Mouse (Mus musculus): ENCODE results near the gene Phlda2. TPM values are rescaled to one million over a fixed set of nuclear protein-coding genes. Genes with fewer than 3 reads are reported as not detected.

Gene Phlda2
- total RNA-seq, 2 experiments from 2014 or later: not detected

DNA sequence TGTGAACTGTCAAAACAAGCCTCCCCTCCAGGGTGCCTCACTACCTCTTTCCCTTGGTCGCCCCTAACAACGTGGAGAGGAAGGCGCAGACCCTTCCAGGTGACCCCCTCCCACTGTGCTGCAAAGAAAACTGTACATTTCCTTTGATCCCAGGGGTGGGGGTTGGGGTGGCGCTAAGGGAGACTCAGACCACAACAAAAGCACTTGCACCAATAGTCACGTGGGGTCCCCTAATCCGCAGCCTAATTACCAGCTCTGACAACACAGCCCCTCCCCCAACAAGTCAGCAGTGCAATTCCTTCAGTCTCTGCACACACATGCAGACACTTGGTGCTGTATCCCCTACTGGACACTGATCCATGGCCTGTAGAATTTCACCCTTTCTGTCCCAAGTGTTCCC is 35.2 kb downstream of the Phlda2 start:
- Histone ChIP-seq H3K4me3 (no peak overlapping the region), H3K27ac (no peak overlapping the region)
- intact Hi-C loops (cut with DNase I): loop anchor here (5.0 to 10.0 kb wide), 3 partner anchors 233 to 463 kb away; partner anchors contain the start of genes Trpm5 and Tspan32
- DNase-seq: no peak
- TF ChIP-seq CTCF (IDR thresholded peaks at IDR 0.05): no peak

DNA sequence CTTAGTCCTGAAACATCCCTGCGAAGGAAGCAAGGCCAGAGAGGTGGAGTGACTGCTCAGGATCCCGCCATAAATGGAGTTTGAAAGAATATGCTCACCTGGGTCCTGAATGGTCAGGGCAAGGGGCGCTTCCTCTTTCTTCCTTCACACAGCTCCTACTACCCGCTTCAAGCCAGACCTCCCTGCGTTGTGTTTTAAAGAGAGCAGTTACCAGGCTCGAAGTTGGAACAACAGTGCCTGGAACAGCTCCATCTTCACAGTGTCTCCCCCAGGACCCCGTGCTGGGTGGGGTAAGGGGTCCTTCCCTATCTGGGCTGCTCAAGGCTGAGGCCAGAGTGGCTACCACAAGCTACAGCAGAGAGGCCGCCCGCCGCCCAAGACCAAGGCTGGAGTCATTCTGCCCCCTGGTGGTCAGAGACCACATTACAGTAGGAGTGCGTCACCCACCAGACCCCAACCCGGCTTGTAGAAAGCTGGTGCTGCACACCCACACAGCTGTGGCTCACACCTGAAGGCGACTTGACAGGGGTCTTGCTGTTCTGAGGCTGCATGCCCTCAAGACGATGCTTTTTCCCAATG is 36.8 kb downstream of the Phlda2 start:
- intact Hi-C loops (cut with DNase I): loop anchor here (1.0 to 10.0 kb wide), 4 partner anchors 231 to 461 kb away; partner anchors contain the start of genes Trpm5 and Tspan32
- H3K27ac ChIP-seq: no peak overlapping the region
- peak; percentile 98; the same call in 1 of the 2 replicates for TF ChIP-seq CTCF (IDR thresholded peaks at IDR 0.05)

DNA sequence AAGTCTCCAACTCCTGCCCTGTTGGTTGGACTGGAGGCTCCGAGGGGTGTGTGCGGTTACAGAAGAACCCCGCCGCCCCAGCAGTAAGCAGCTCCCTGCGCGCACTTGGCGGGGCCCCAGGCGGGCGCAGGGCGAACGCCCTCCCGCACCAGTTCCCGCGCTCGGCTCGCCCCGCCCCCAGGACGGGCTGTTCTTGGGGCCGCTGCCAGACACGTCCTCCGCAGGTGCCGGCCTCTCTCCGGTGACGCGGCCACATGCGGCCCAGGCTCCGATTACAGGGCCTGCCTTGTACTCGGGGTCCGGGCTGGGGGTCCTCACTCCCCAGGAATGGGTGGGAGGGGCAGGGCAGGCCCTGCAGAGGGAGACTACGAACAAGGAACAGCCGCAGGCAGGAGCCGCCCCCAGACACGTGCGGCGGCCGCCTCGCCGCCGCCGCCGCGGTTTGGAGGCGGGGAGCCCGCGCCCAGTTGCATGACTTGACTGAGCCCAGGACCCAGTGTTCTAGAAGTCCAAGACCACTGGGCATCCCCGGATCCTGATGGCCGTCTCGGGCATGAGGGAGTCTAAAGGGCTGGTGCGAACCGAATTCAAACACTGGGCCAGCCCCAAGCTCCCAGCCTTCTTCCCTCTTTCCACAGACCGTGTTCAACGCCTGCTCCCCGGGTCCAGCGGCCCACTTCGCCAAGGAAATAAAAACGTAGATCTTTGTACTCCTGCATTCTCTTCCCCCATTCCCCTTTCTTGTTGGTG is 38.0 kb downstream of the Phlda2 start:
- Histone ChIP-seq H3K27ac (no peak overlapping the region), H3K4me3 (peak overlapping the region; percentile 67)
- peak; percentile 61 for DNase-seq
- intact Hi-C loops (cut with DNase I): loop anchor here (5.0 to 10.0 kb wide), 6 partner anchors 58 to 460 kb away; partner anchors contain the start of genes Trpm5 and Tspan32
- no peak for TF ChIP-seq CTCF (IDR thresholded peaks at IDR 0.05)

More for the DNA sequence above, 36.8 kb downstream of the Phlda2 start:
- no peak overlapping the region for H3K4me3 ChIP-seq
- DNase-seq: peak; percentile 85

DNA sequence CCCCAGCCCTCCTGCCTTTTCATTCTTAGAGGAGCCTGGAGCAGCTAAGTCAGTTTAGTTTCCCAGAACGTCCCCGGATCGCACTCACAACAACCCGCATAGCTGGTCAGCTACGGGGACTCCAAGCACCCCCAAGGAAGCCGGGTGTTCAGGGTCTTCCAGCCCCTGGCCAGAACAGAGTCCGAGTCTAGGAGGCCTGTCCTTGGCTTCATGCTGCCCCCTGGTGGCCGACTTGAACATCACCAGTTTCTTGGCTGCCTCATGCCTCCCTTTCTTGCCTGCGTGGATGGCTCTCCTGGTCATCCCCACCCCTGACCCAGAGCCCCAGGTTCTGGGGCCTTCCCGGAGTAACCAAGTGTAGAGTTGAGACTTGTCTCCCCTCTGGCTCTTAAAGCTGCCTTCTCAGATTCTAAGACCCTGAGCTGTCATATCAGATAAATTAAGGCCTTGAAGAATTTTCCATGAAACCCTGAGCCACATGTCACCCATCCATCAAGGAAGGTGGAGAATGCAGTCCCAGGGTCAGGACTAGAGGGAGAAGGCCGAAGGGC is 39.0 kb downstream of the Phlda2 start:
- peak; percentile 87 for DNase-seq
- peak; percentile 98 for TF ChIP-seq CTCF (IDR thresholded peaks at IDR 0.05)
- H3K27ac ChIP-seq: no peak overlapping the region
- intact Hi-C loops (cut with DNase I): loop anchor here (5.0 to 10.0 kb wide), 5 partner anchors 57 to 459 kb away; partner anchors contain the start of gene Tspan32
- H3K4me3 ChIP-seq: peak overlapping the region; percentile 1; the same call in 1 of the 2 replicates

DNA sequence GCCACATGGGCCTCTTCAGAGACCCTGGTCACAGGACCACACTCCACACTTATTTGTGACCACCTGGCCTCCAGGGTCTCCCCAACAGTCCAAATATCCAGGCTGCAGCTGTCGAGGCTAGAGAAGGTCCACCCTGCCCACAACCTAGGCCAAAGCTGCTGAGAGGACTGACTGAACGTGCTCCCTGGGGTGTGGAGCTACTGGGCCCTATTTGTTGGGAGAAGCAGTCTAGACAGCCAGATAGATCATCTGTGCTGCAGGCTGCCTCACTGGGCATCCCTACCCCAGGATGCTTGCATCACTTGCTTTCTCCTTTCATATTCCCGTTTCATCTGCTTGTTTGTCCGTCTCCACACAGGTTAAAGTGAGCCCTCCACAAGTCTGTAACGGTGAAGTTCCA is 40.4 kb downstream of the Phlda2 start:
- intact Hi-C loops (cut with DNase I): loop anchor here (5.0 to 10.0 kb wide), 5 partner anchors 55 to 458 kb away; partner anchors contain the start of gene Tspan32
- no peak for TF ChIP-seq CTCF (IDR thresholded peaks at IDR 0.05)
- DNase-seq: no peak
- H3K4me3 ChIP-seq: no peak overlapping the region
- no peak overlapping the region for H3K27ac ChIP-seq

DNA sequence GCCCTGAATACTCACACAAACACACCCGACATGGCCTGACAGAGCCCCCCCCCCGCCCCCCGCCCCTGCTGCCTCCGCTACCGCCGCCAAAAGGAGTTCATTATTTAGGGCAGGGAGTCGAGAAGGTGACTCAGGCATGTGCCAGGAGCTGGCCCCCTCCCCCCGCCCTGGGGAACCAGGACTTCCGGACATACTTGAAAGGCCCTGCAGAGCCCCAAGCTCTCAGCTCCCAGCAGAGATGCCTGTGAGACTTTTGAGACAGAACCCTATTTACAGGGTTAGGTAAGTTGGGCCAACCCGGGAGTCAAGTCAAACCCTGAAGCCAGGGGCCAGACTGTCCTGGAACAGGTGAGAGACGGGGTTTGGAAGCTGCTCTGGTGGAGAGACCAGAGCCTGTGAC is 41.0 kb downstream of the Phlda2 start:
- TF ChIP-seq CTCF (IDR thresholded peaks at IDR 0.05): no peak
- H3K4me3 ChIP-seq: no peak overlapping the region
- intact Hi-C loops (cut with DNase I): loop anchor here (5.0 to 10.0 kb wide), 5 partner anchors 55 to 457 kb away; partner anchors contain the start of gene Tspan32
- no peak for DNase-seq
- no peak overlapping the region for H3K27ac ChIP-seq

DNA sequence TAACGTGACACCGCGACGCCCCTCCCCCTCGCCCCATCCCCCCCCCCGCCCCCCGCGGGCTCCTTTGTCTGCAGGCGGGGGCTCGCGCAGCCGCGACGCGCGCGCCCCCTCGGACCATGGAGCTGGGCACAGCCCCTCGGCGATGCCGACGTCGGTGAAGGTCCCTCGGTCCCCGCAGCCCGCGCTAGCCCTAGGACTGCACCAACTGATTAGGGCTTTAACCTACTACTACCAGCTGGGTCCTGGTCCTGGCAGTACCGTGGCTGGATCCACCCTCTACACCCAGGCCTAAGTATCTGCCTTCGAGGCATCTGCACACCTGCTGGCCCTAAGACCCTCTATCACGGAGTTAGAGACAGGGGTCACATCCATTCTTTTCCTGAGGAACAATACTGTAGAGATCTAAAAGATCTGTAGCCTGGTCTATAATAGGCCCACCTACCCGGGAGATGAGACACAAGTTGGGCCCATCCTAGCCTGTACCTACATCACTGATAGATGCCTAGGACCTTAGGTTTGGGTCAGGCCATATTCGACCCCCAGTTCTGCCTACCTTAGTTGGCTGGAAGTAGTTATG is 41.6 kb downstream of the Phlda2 start:
- no peak for TF ChIP-seq CTCF (IDR thresholded peaks at IDR 0.05)
- intact Hi-C loops (cut with DNase I): loop anchor here (5.0 to 10.0 kb wide), 5 partner anchors 54 to 457 kb away; partner anchors contain the start of gene Tspan32
- peak overlapping the region; percentile 59 for H3K27ac ChIP-seq
- no peak for DNase-seq
- H3K4me3 ChIP-seq: peak overlapping the region; percentile 81

DNA sequence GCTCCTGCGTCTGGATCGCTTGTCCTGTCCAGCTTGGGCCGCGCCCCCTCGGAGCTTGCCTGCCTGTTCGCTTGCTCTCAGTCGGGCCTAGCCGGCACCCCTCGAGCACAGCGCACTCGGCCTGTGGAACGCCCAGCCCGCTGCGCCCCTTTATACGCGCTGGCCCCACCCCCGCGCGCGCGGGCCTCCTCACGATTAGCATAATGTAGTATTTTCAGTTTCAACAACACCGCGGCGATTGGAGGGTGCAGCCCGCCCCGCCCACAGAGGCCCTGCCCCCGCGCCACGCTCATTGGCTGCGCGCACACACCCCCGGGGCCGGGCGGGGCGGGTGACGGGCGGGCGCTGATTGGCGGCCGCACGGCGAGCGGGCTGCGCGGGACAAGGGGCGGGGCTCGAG is 42.1 kb downstream of the Phlda2 start, which contains the start of gene Cdkn1c:
Gene Cdkn1c (minus strand): TSS at position 177 of the 400 bp plus-strand sequence.
- TF ChIP-seq CTCF (IDR thresholded peaks at IDR 0.05): no peak
- H3K27ac ChIP-seq: peak within 1 kb of the TSS; percentile 82
- DNase-seq: peak; percentile 94
- H3K4me3 ChIP-seq: peak within 1 kb of the TSS; percentile 81
- intact Hi-C loops (cut with DNase I): loop anchor here (5.0 to 10.0 kb wide), 5 partner anchors 54 to 456 kb away; partner anchors contain the start of gene Tspan32

DNA sequence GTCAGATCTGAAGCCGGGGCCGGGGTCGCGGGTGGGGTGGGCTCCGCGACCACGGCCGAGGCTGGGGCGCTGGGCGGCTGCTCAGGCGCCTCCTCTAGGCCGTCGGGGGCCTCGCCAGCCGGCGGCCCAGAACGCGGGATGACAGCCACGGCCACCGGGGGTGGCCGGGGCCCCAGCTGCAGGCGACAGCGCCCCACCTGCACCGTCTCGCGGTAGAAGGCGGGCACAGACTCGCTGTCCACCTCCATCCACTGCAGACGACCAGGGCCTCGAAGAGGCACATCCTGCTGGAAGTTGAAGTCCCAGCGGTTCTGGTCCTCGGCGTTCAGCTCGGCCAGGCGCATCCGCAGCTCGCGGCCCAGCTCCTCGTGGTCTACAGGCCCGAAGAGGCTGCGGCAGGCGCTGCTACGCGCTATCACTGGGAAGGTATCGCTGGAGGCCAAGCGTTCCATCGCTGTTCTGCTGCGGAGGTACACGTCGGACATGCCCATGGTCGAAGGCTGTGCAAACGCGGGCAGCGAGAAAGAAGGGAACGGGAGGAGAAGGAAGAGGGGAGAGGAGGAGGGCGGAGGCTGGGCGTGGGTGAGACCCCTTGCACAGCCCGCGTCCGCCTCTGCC is 42.6 kb downstream of the Phlda2 start:
- Histone ChIP-seq H3K27ac (peak overlapping the region; percentile 82), H3K4me3 (peak overlapping the region; percentile 81)
- intact Hi-C loops (cut with DNase I): loop anchor here (5.0 to 10.0 kb wide), 5 partner anchors 53 to 456 kb away; partner anchors contain the start of gene Tspan32
- DNase-seq: no peak
- no peak; the same call in 1 of the 2 replicates for TF ChIP-seq CTCF (IDR thresholded peaks at IDR 0.05)

DNA sequence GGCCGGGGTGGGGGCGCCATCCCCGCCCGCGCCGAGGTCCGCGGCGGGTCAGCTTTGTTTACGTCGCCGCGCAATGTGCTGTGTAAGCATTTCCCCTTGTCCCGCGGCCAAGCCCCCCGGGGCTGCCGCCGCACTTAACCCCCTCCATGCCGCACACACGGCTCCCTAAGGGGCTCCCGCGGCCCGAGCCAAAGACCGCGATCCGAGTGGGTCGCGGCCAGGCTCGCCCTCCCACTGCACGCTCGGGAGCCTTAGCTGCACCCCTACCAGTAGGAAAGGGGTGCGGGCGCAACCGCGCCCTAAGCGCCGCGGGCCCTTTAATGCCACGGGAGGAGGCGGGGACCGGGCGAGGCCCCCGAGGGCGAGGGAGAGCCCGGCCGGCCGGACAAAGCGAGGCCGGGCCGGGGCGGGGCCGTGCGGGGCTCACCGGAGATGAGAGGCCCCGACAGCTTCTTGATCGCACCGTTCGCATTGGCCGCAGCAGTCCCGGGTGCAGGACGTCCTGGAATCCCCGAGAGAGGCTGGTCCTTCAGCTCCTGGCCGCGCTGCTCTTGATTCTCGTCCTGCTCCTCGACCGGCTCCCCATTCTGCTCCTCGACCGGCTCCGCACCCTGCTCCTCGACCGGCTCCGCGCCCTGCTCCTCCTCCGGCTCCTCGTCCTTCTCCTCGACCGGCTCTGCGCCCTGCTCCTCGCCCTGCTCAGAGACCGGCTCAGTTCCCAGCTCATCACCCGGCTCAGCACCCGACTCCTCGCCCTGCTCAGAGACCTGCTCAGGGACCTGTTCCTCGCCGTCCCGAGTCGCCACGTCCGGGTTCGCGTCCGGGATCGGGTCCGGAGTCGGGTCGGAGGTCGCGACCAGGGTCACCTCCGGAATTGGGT is 43.4 kb downstream of the Phlda2 start:
- intact Hi-C loops (cut with DNase I): loop anchor here (5.0 to 10.0 kb wide), 5 partner anchors 52 to 455 kb away; partner anchors contain the start of gene Tspan32

DNA sequence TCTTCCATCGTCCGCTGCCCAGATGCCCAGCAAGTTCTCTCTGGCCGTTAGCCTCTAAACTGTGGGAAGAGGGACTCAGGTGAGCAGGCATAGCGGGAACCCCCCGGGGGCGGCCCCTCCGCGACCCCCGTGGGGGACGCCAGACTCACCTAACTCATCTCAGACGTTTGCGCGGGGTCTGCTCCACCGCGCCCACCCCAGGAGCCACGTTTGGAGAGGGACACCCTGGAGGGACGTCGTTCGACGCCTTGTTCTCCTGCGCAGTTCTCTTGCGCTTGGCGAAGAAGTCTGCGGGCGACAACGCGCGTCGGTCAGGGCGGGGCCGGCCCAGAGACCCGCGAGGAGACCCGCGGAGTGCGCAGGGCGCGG is 44.0 kb downstream of the Phlda2 start:
- Histone ChIP-seq H3K27ac (peak overlapping the region; percentile 82), H3K4me3 (peak overlapping the region; percentile 81)
- no peak for TF ChIP-seq CTCF (IDR thresholded peaks at IDR 0.05)
- DNase-seq: no peak
- intact Hi-C loops (cut with DNase I): no loop called here

More for the DNA sequence above, 43.4 kb downstream of the Phlda2 start:
- H3K27ac ChIP-seq: peak overlapping the region; percentile 82
- peak overlapping the region; percentile 81 for H3K4me3 ChIP-seq
- peak; percentile 82 for DNase-seq
- TF ChIP-seq CTCF (IDR thresholded peaks at IDR 0.05): no peak

Other genes starting within 250 kb of the Phlda2 start
- gene Cdkn1c, start 42.1 kb downstream of the Phlda2 start, total RNA-seq (2021): 10 to 100 TPM; 23.2 to 23.5 TPM
- gene Slc22a18, start 29.4 kb downstream of the Phlda2 start, total RNA-seq (2021): under 1 TPM; 0.17 to 0.20 TPM
- gene Nap1l4, start 46.0 kb upstream of the Phlda2 start, total RNA-seq (2021): 100 to 1,000 TPM; 188 to 209 TPM
- gene Cars, start 96.9 kb upstream of the Phlda2 start, total RNA-seq (2021): 10 to 100 TPM; 37.2 to 42.3 TPM
- under 1 TPM; 0.17 to 0.23 TPM for gene Tnfrsf26, start 125.6 kb upstream of the Phlda2 start, total RNA-seq (2021)
- 1 to 10 TPM in 1 of 2 experiments, under 1 TPM in 1; 0.97 to 2.1 TPM for gene Tnfrsf22, start 146.5 kb upstream of the Phlda2 start, total RNA-seq (2021)
- gene Tnfrsf23, start 182.7 kb upstream of the Phlda2 start, total RNA-seq (2021): 1 to 10 TPM; 3.0 to 4.1 TPM

All from gastrocnemius, adult 2 months (tissue).